Mouse (Mus musculus) sigmoid colon, adult 10 weeks (tissue): ENCODE measurements around the gene Casp8ap2. TPM values are rescaled to one million over a fixed set of nuclear protein-coding genes. Genes with fewer than 3 reads are reported as not detected.

Experiments used
- polyA plus RNA-seq: library from polyadenylated mRNA; stranded (reverse); fragments of 350-450 nt; fragmentation: Illumina TruSeq; extraction: RNeasy Lipid Tissue Mini Kit (QIAGEN cat#74804); gene quantifications from one replicate; pipeline ENCODE4 v1.2.3, GENCODE M21; 2014; ENCODE audit warnings: low read depth, low replicate concordance

Gene Casp8ap2
- polyA plus RNA-seq = 29.2 TPM

DNA sequence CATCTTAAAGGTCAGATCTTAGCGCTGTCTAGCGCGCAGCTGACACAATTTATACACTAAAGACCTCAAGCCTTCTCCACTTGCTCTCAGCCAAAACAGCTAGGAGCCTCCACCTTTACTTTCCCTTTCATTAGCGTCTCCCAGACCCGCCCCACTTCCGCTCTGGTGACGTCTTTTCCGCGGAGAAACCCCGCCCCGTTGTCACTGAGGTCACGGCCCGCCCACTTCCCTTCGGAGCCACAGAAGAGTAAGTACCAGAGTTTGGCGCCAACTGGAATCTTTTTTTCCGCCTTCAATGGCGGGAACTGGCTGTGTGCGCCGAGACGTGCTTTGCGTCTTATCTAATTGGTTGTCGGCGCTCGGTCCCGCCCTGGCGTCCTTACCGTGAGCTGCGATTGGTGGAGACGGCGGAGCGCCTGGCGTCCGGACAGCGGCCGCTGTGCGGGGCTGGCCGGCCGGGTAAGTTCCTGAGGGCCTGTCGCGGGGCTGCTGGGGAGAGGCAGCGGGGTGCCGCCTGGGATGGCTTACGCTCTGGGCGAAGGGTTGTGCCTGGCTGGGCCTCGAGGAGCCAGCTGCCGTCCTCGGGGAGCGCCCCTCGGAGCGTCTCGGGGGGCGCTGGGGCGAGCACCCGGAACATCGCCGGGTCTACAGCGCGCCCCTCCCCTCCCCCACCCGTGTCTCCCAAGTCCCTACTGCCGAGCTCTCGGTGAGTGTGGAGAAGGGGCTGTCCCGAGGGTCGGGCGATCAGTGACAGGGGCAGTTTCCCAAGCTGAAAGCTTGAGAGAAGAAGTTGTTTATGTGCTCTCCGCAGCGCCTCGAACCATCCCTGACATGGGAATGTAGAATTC lies at the start of gene Casp8ap2:
Casp8ap2 (plus strand) TSS at position 418 of the 848 bp plus-strand sequence.

DNA sequence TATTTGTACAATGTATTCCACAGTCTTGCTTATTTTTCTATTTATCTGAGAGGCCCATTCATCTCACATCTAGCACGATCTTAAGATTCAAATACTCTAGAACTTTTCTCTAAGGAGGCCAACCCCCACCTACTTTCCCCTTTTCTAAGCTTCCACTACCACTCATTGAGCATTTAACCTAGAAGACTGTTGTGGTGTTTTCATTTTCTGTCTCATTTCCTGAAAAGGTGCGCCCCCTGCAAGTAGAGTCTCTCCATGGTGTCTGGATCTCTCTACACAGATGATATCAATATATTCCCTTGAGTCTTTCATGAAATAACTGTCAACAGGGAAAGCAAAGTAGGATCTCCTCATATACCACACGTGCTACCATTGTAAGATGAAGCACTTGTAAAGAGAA lies 12.6 kb upstream of the Casp8ap2 start, which contains the start of gene Gja10:
Gja10 (minus strand) TSS at position 101 of the 400 bp plus-strand sequence.

DNA sequence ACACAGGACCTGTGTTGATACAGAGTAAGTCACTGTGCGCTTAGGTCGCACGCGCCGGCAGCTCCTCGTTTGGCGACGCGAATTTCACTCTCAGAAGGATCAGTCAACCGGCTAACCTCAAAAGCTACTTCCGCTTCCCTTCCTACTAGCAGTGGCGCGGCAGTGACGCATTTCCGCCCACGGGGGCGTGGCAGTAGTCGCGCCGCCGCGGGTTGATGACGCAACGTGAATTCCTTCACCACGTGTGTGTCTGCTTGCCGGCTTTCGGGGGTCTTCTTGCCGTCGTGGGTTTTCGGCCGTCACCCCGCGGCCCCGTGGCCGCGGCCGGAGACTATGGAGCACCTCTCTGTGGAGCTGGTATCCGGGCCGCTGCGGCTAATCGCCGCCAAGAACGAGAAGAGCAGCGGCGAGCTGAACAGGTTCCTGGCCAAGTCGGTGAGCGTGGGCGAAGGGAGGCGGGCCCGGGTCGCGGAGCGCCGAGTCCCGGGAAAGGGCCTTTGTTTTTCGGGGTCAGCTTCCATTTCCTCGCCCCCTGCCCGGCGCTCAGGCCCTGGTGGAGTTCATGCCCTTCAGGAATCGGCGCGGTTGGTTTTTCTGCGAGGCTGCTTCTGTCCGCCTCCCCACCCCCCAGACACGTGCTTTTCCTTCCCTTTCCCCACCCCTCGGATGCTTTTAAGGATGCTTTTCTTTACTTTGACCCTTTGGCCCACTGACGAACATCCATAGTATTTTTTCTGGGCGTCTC lies 41.8 kb downstream of the Casp8ap2 start, which contains the start of gene Mdn1:
Mdn1 (plus strand) TSS at position 202 of the 745 bp plus-strand sequence.

Other genes with a start within 250 kb of the Casp8ap2 start
- not detected for gene Gja10, start 12.7 kb upstream of the Casp8ap2 start, polyA plus RNA-seq
- gene Mdn1, start 41.7 kb downstream of the Casp8ap2 start, polyA plus RNA-seq = 20.7 TPM
- 76.0 TPM for gene Lyrm2, start 184.8 kb downstream of the Casp8ap2 start, polyA plus RNA-seq